9 mouse cellular contexts compared by ENCODE assay signal in the genomic region with DNA sequence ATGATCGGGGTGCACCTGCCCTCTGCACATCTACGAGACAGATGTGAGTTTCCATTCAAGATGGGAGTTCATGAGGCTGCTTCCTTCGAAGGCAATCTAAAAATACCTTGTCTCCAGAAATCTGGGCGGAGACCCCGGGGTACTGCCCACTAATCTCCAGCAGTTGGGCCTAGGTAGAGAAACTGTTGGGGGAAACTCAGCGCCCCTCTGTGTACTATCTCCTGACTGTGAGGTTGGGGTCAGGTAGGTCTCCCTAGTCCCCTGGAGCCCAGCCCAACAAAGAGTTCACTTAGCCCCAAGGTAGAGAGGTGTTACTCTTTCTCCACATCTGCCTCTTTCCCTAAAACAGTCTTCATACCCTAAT. TPM values are rescaled to one million over a fixed set of nuclear protein-coding genes. Genes with fewer than 3 reads are reported as not detected.
A peak's percentile ranks its signal among the peaks of the same experiment; 100 is the strongest.
DNase-seq lines count a peak whose midpoint lies in the region; ATAC-seq lines count a peak whose summit lies in the region.
"Had no signal": no experiment of that assay in that cellular context is flagged by ENCODE, and none has a peak within 500 bp of the region (broad histone marks: within the 10 kb centered on the region; RNA-seq: fewer than 3 reads in every experiment).

No protein-coding gene starts in this region.

- peak overlapping the region; percentile 97 for H3K9ac ChIP-seq in kidney, embryonic 15.5 days
- H3K9ac ChIP-seq in hindbrain, embryonic 15.5 days: peak overlapping the region; percentile 92
- peak overlapping the region; percentile 93 for H3K9ac ChIP-seq in midbrain, embryonic 16.5 days (ENCODE audit: low read depth, low read length)

- H3K4me2 ChIP-seq in kidney, embryonic 15.5 days: peak overlapping the region; percentile 68
- H3K4me2 ChIP-seq in hindbrain, embryonic 15.5 days: peak overlapping the region; percentile 76
- H3K4me2 ChIP-seq in midbrain, embryonic 16.5 days (ENCODE audit: low read length): peak overlapping the region; percentile 71

- H3K36me3 ChIP-seq in kidney, embryonic 15.5 days: peaks cover 36% of the 10 kb centered on the region
- peaks cover 32% of the 10 kb centered on the region for H3K36me3 ChIP-seq in hindbrain, embryonic 15.5 days
- peaks cover 23% of the 10 kb centered on the region for H3K36me3 ChIP-seq in midbrain, embryonic 16.5 days (ENCODE audit: control insufficient read depth, insufficient read depth, low read length)

- H3K4me1 ChIP-seq in kidney, embryonic 15.5 days: peaks cover 8% of the 10 kb centered on the region
- H3K4me1 ChIP-seq in hindbrain, embryonic 15.5 days (replicated peaks): peaks cover 33% of the 10 kb centered on the region
- H3K4me1 ChIP-seq in midbrain, embryonic 16.5 days (ENCODE audit: control insufficient read depth, insufficient read depth, low read length): peaks cover 16% of the 10 kb centered on the region

- WGBS in kidney, embryonic 15.5 days: 28% methylated on average over 6 of the region's 6 CpGs
- 39% methylated on average over 6 of the region's 6 CpGs for WGBS in hindbrain, embryonic 15.5 days
- WGBS in midbrain, embryonic 16.5 days: 34% methylated on average over 6 of the region's 6 CpGs

- peak; percentile 17; the same call in 1 of the 2 replicates for ATAC-seq in kidney, embryonic 15.5 days (replicated peaks; ENCODE audit: low FRiP score)
- peak; percentile 4; the same call in 1 of the 2 replicates for ATAC-seq in hindbrain, embryonic 15.5 days (ENCODE audit: low FRiP score, low read depth)
- peak; percentile 26 for ATAC-seq in midbrain, embryonic 16.5 days

- DNase-seq in kidney, postnatal 36 days: no peak
- DNase-seq in embryo, embryonic 11 days: peak; percentile 29
- DNase-seq in layer of hippocampus, adult 8-10 months (ENCODE audit: low spot score in 2 of 2): no peak
- no peak for DNase-seq in spleen, postnatal 14 days (ENCODE audit: low spot score in 2 of 2)
- DNase-seq in kidney, postnatal 25 days: no peak

- H3K27ac ChIP-seq in kidney, embryonic 15.5 days: peak overlapping the region; percentile 90
- H3K27ac ChIP-seq in hindbrain, embryonic 15.5 days (replicated peaks): peak overlapping the region; percentile 93
- peak overlapping the region; percentile 93 for H3K27ac ChIP-seq in midbrain, embryonic 16.5 days (ENCODE audit: low read length)

- H3K4me3 ChIP-seq in kidney, embryonic 15.5 days (replicated peaks): peak overlapping the region; percentile 92
- H3K4me3 ChIP-seq in hindbrain, embryonic 15.5 days: peak overlapping the region; percentile 94
- H3K4me3 ChIP-seq in midbrain, embryonic 16.5 days (ENCODE audit: low read depth, low read length): peak overlapping the region; percentile 64

- no peaks in the 10 kb centered on the region; the same call in 1 of the 2 replicates for H3K9me3 ChIP-seq in kidney, embryonic 15.5 days (replicated peaks)
- H3K9me3 ChIP-seq in hindbrain, embryonic 15.5 days: no peaks in the 10 kb centered on the region
- no peaks in the 10 kb centered on the region; the same call in 1 of the 2 replicates for H3K9me3 ChIP-seq in midbrain, embryonic 16.5 days (replicated peaks; ENCODE audit: control insufficient read depth, low read length, poor library complexity, severe bottlenecking)

- H3K27me3 ChIP-seq in kidney, embryonic 15.5 days: no peaks in the 10 kb centered on the region
- H3K27me3 ChIP-seq in hindbrain, embryonic 15.5 days: no peaks in the 10 kb centered on the region
- no peaks in the 10 kb centered on the region for H3K27me3 ChIP-seq in midbrain, embryonic 16.5 days (ENCODE audit: control insufficient read depth, insufficient read depth, low read depth, low read length)

RNA-seq across cellular contexts. Expression of a gene that starts 0.9 kb away (rescaled TPM):
- 47.3 and 50.0 TPM in 2 replicates for polyA plus RNA-seq in kidney, embryonic 15.5 days (2015; fragmentation: Nextera tagmentation; extraction: Ambion mirVana)
- 64.9 and 72.1 TPM in 2 replicates for polyA plus RNA-seq in hindbrain, embryonic 15.5 days (2015; fragmentation: Nextera tagmentation; extraction: Ambion mirVana)
- 65.8 and 75.3 TPM in 2 replicates for polyA plus RNA-seq in midbrain, embryonic 16.5 days (2015; fragmentation: Nextera tagmentation; extraction: Ambion mirVana)
- total RNA-seq in layer of hippocampus, adult 8-10 months (2022): 10 to 100 TPM; 27.6 to 32.1 (median 28.0) TPM

RNA-seq across cellular contexts. Expression of a gene that starts 6.4 kb away (rescaled TPM):
- polyA plus RNA-seq in kidney, embryonic 15.5 days (2015; fragmentation: Nextera tagmentation; extraction: Ambion mirVana): 56.0 and 57.1 TPM in 2 replicates
- 102 and 125 TPM in 2 replicates for polyA plus RNA-seq in hindbrain, embryonic 15.5 days (2015; fragmentation: Nextera tagmentation; extraction: Ambion mirVana)
- 121 and 129 TPM in 2 replicates for polyA plus RNA-seq in midbrain, embryonic 16.5 days (2015; fragmentation: Nextera tagmentation; extraction: Ambion mirVana)
- total RNA-seq in layer of hippocampus, adult 8-10 months (2022): 10 to 100 TPM; 83.5 to 97.9 (median 89.6) TPM

RNA-seq across cellular contexts. Expression of a gene that starts 21.4 kb away (rescaled TPM):
- 29.4 and 38.3 TPM in 2 replicates for polyA plus RNA-seq in kidney, embryonic 15.5 days (2015; fragmentation: Nextera tagmentation; extraction: Ambion mirVana)
- 45.2 and 47.6 TPM in 2 replicates for polyA plus RNA-seq in hindbrain, embryonic 15.5 days (2015; fragmentation: Nextera tagmentation; extraction: Ambion mirVana)
- polyA plus RNA-seq in midbrain, embryonic 16.5 days (2015; fragmentation: Nextera tagmentation; extraction: Ambion mirVana): 43.6 and 49.8 TPM in 2 replicates
- 100 to 1,000 TPM in 1 of 4 experiments, 10 to 100 TPM in 3; 66.7 to 102 (median 88.9) TPM for total RNA-seq in layer of hippocampus, adult 8-10 months (2022)

RNA-seq across cellular contexts. Expression of a gene that starts 23.2 kb away (rescaled TPM):
- polyA plus RNA-seq in kidney, embryonic 15.5 days (2015; fragmentation: Nextera tagmentation; extraction: Ambion mirVana): not detected in 2 replicates
- polyA plus RNA-seq in hindbrain, embryonic 15.5 days (2015; fragmentation: Nextera tagmentation; extraction: Ambion mirVana): 0.30 and 0.39 TPM in 2 replicates
- 0.31 and 0.46 TPM in 2 replicates for polyA plus RNA-seq in midbrain, embryonic 16.5 days (2015; fragmentation: Nextera tagmentation; extraction: Ambion mirVana)
- total RNA-seq in layer of hippocampus, adult 8-10 months (2022): under 1 TPM in 2 of 4 experiments, not detected in 2; 0.49 to 0.52 TPM
- total RNA-seq: hematopoietic stem cell, adult 5-6 weeks had no signal

RNA-seq across cellular contexts. Expression of a gene that starts 26.3 kb away (rescaled TPM):
- polyA plus RNA-seq in kidney, embryonic 15.5 days (2015; fragmentation: Nextera tagmentation; extraction: Ambion mirVana): 6.2 and 7.5 TPM in 2 replicates
- 4.3 and 4.5 TPM in 2 replicates for polyA plus RNA-seq in hindbrain, embryonic 15.5 days (2015; fragmentation: Nextera tagmentation; extraction: Ambion mirVana)
- 4.5 and 5.0 TPM in 2 replicates for polyA plus RNA-seq in midbrain, embryonic 16.5 days (2015; fragmentation: Nextera tagmentation; extraction: Ambion mirVana)
- total RNA-seq in layer of hippocampus, adult 8-10 months (2022): 1 to 10 TPM in 2 of 4 experiments, under 1 TPM in 2; 0.70 to 2.1 (median 1.1) TPM
